Comparison of ENCODE assay signal across 27 mouse cellular contexts in genomic region chr15:82433621-82434020, GRCm38 (mm10). TPM values are rescaled to one million over a fixed set of nuclear protein-coding genes. Genes with fewer than 3 reads are reported as not detected.
"Had no signal": no experiment of that assay in that cellular context is flagged by ENCODE, and none has a peak within 500 bp of the region (broad histone marks: within the 10 kb centered on the region; RNA-seq: fewer than 3 reads in every experiment).

No protein-coding gene starts in this region.

- H3K27me3 ChIP-seq: midbrain, embryonic 12.5 days; neural tube, embryonic 13.5 days; neural tube, embryonic 15.5 days had no signal

- ATAC-seq: midbrain, embryonic 16.5 days had no signal

- H3K4me3 ChIP-seq: midbrain, embryonic 10.5 days; midbrain, embryonic 12.5 days; myocyte; neural tube, embryonic 13.5 days; neural tube, embryonic 15.5 days had no signal

- H3K27ac ChIP-seq: midbrain, embryonic 10.5 days; midbrain, embryonic 12.5 days; neural tube, embryonic 13.5 days; neural tube, embryonic 15.5 days had no signal

- H3K4me1 ChIP-seq: midbrain, embryonic 10.5 days; midbrain, embryonic 12.5 days; neural tube, embryonic 13.5 days had no signal

- DNase-seq: lung, adult 18-20 months; lung, embryonic 14.5 days; lung, postnatal 10 days; lung, postnatal 4 days; midbrain, embryonic 14.5 days; retina, postnatal 1 day; right cerebral cortex, adult 18-20 months; right cerebral cortex, postnatal 25 days; right cerebral cortex, postnatal 4 days; spleen, adult 18-20 months; thymus, adult 18-20 months; thymus, postnatal 14 days; thymus, postnatal 36 days had no signal

- H3K36me3 ChIP-seq: midbrain, embryonic 10.5 days; midbrain, embryonic 12.5 days; neural tube, embryonic 13.5 days; neural tube, embryonic 15.5 days had no signal

RNA-seq across cellular contexts. Expression of gene Cyp2d9, which starts 0.4 kb away (rescaled TPM):
- total RNA-seq: megakaryocyte-erythroid progenitor cell, adult 5-6 weeks had no signal
- polyA plus RNA-seq: lung, embryonic 14.5 days; lung, embryonic 16.5 days; midbrain, embryonic 10.5 days; midbrain, embryonic 12.5 days; midbrain, embryonic 14.5 days; midbrain, embryonic 16.5 days; myocyte; neural tube, embryonic 11.5 days; neural tube, embryonic 13.5 days; neural tube, embryonic 15.5 days; small intestine, adult 2 months; stomach, embryonic 14.5 days; thymus, postnatal 0 days had no signal

RNA-seq across cellular contexts. Expression of gene Cyp2d10, which starts 26.6 kb away (rescaled TPM):
- total RNA-seq: megakaryocyte-erythroid progenitor cell, adult 5-6 weeks had no signal
- polyA plus RNA-seq: lung, embryonic 14.5 days; midbrain, embryonic 10.5 days; midbrain, embryonic 12.5 days; midbrain, embryonic 14.5 days; midbrain, embryonic 16.5 days; myocyte; neural tube, embryonic 11.5 days; neural tube, embryonic 13.5 days; neural tube, embryonic 15.5 days; stomach, embryonic 14.5 days; thymus, postnatal 0 days had no signal

RNA-seq across cellular contexts. Expression of gene Cyp2d11, which starts 39.8 kb away (rescaled TPM):
- total RNA-seq: megakaryocyte-erythroid progenitor cell, adult 5-6 weeks had no signal
- polyA plus RNA-seq: liver, embryonic 16.5 days; lung, embryonic 14.5 days; lung, embryonic 16.5 days; midbrain, embryonic 10.5 days; midbrain, embryonic 12.5 days; midbrain, embryonic 14.5 days; midbrain, embryonic 16.5 days; myocyte; neural tube, embryonic 11.5 days; neural tube, embryonic 13.5 days; neural tube, embryonic 15.5 days; small intestine, adult 2 months; stomach, embryonic 14.5 days; stomach, embryonic 16.5 days; thymus, postnatal 0 days had no signal

RNA-seq across cellular contexts. Expression of gene Cyp2d22, which starts 53.6 kb away (rescaled TPM):
- total RNA-seq: megakaryocyte-erythroid progenitor cell, adult 5-6 weeks had no signal
